Mouse (Mus musculus) lung, embryonic 16.5 days (tissue): Measurements from ENCODE around the gene Apobec3. TPM values are rescaled to one million over a fixed set of nuclear protein-coding genes. Genes with fewer than 3 reads are reported as not detected.
A peak's percentile ranks its signal among the peaks of the same experiment; 100 is the strongest.
"Not testable (repeated sequence)": the region's sequence is repeated elsewhere in the genome, so short reads cannot be mapped to it uniquely, and the experiment has no call there.

ENCODE experiments used
- ATAC-seq: fragments of 200-750 bp; cut with Nextera tagmentation; 2 replicates; pipeline ENCODE4 v1.8.0; 2017; ENCODE audit warnings: low read depth, mild to moderate bottlenecking, moderate library complexity
- H3K27ac ChIP-seq: fragments of 300-500 bp; sonication (generic); 2 replicates; pipeline ENCODE4 v1.5.1; 2014; ENCODE audit warnings: mild to moderate bottlenecking, control low read depth, low read length
- H3K27me3 ChIP-seq: fragments of 300-500 bp; sonication (generic); 2 replicates; pipeline ENCODE4 v1.6.1; 2014; ENCODE audit warnings: low read depth, low read length, mixed read lengths; ENCODE audit not compliant: control insufficient read depth, insufficient read depth
- H3K36me3 ChIP-seq: fragments of 300-500 bp; sonication (generic); 2 replicates; pipeline ENCODE4 v1.6.1; 2014; ENCODE audit warnings: low read length; ENCODE audit not compliant: control insufficient read depth, insufficient read depth
- H3K4me1 ChIP-seq: fragments of 300-500 bp; sonication (generic); replicated peaks from 2 replicates; pipeline ENCODE4 v1.6.1; 2014; ENCODE audit warnings: low read length, mixed read lengths; ENCODE audit not compliant: control insufficient read depth, insufficient read depth
- H3K4me2 ChIP-seq: fragments of 300-500 bp; sonication (generic); 2 replicates; pipeline ENCODE4 v1.6.1; 2014; ENCODE audit warnings: low read depth, low read length, control low read depth
- H3K4me3 ChIP-seq: fragments of 300-500 bp; sonication (generic); 2 replicates; pipeline ENCODE4 v1.5.1; 2014; ENCODE audit warnings: mild to moderate bottlenecking, low read length, control low read depth
- H3K9ac ChIP-seq: fragments of 300-500 bp; sonication (generic); 2 replicates; pipeline ENCODE4 v1.6.1; 2014; ENCODE audit warnings: low read length, control low read depth
- H3K9me3 ChIP-seq: fragments of 300-500 bp; sonication (generic); 2 replicates; pipeline ENCODE4 v1.6.1; 2016; ENCODE audit warnings: low read length; ENCODE audit not compliant: control insufficient read depth
- WGBS: fragments of 180-500 bp; shearing (Covaris S2); extraction: QIAGEN DNeasy Blood & Tissue Kit; methylation state at CpG from one replicate; pipeline ENCODE4 v1.1.7; 2014; 5-methylcytosine and 5-hydroxymethylcytosine counted together
- polyA plus RNA-seq: library from polyadenylated mRNA; unstranded; fragments of >200 nt; fragmentation: Nextera tagmentation; extraction: Ambion mirVana; gene quantifications from 2 replicates; pipeline ENCODE4 v1.2.1, GENCODE M21; 2015

The Apobec3 gene
- polyA plus RNA-seq, 1 experiment from 2014 or later: 43.2 TPM

DNA sequence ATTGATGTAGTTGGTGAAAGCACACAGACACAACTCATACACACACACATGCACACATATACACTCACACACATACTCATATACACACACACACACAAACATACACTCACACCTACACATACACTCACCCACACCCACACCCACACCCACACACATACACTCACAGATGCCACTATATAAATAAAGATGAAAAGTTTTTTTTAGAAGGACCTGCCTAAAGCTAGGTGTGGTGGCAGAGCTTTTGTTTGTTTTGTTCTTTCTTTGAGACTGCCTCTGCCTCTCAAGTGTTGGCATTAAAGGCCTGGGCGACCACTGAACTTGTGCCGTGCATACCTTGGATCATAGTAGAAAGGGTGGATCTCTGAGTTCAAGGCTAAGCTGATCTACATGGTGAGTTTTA is 9.9 kb downstream of the Apobec3 start:
- no peaks in the 10 kb centered on the region for H3K9me3 ChIP-seq
- H3K9ac ChIP-seq: no peak overlapping the region
- WGBS: 48% methylated on average over 2 of the region's 2 CpGs
- H3K27ac ChIP-seq: peak overlapping the region; percentile 34; the same call in 1 of the 2 replicates
- H3K4me3 ChIP-seq: no peak overlapping the region
- peak; percentile 65 for ATAC-seq
- H3K27me3 ChIP-seq: no peaks in the 10 kb centered on the region
- peaks cover 4% of the 10 kb centered on the region for H3K4me1 ChIP-seq
- H3K36me3 ChIP-seq: peaks cover 14% of the 10 kb centered on the region
- no peak overlapping the region for H3K4me2 ChIP-seq

- H3K9me3 ChIP-seq, H3K4me1 ChIP-seq, H3K27ac ChIP-seq, H3K9ac ChIP-seq, H3K4me3 ChIP-seq, H3K4me2 ChIP-seq, ATAC-seq, H3K27me3 ChIP-seq: not testable (repeated sequence)
- H3K36me3 ChIP-seq: peaks cover 11% of the 10 kb centered on the region
- WGBS: 94% methylated on average over 8 of the region's 8 CpGs
Measured at GRCm38 (mm10) chr15:79903081-79903480, 11.6 kb downstream of the Apobec3 start.

GRCm38 (mm10) chr15:79903963-79904362 is 12.5 kb downstream of the Apobec3 start:
- Histone ChIP-seq H3K27me3 (no peaks in the 10 kb centered on the region), H3K27ac (no peak overlapping the region), H3K4me2 (no peak overlapping the region), H3K36me3 (peaks cover 11% of the 10 kb centered on the region; the same call in 1 of the 2 replicates), H3K4me3 (no peak overlapping the region), H3K9me3 (no peaks in the 10 kb centered on the region), H3K4me1 (peaks cover 4% of the 10 kb centered on the region; the same call in 1 of the 2 replicates), H3K9ac (no peak overlapping the region)
- no peak for ATAC-seq

- ATAC-seq, H3K9ac ChIP-seq, H3K27ac ChIP-seq, H3K27me3 ChIP-seq, H3K4me2 ChIP-seq, H3K4me3 ChIP-seq, H3K4me1 ChIP-seq, H3K9me3 ChIP-seq: not testable (repeated sequence)
- H3K36me3 ChIP-seq: peaks cover 11% of the 10 kb centered on the region; the same call in 1 of the 2 replicates
- 79% methylated on average over 11 of the region's 11 CpGs for WGBS
Measured at GRCm38 (mm10) chr15:79904678-79905077, 13.2 kb downstream of the Apobec3 start.

GRCm38 (mm10) chr15:79905211-79905610 is 13.8 kb downstream of the Apobec3 start:
- 61% methylated on average over 12 of the region's 12 CpGs for WGBS
- no peak overlapping the region for H3K4me3 ChIP-seq

GRCm38 (mm10) chr15:79906855-79907254 is 15.4 kb downstream of the Apobec3 start:
- no peaks in the 10 kb centered on the region for H3K9me3 ChIP-seq

More at GRCm38 (mm10) chr15:79905211-79905610, 13.8 kb downstream of the Apobec3 start:
- Histone ChIP-seq H3K36me3 (peaks cover 11% of the 10 kb centered on the region; the same call in 1 of the 2 replicates), H3K9me3 (no peaks in the 10 kb centered on the region), H3K27me3 (no peaks in the 10 kb centered on the region), H3K9ac (no peak overlapping the region), H3K4me1 (peaks cover 4% of the 10 kb centered on the region; the same call in 1 of the 2 replicates), H3K4me2 (no peak overlapping the region), H3K27ac (no peak overlapping the region)
- no peak for ATAC-seq

GRCm38 (mm10) chr15:79909006-79909405 is 17.5 kb downstream of the Apobec3 start:
- not testable (repeated sequence) for H3K4me2 ChIP-seq, H3K27me3 ChIP-seq, H3K27ac ChIP-seq, ATAC-seq, H3K9ac ChIP-seq, H3K4me1 ChIP-seq, H3K9me3 ChIP-seq, H3K4me3 ChIP-seq
- peaks cover 11% of the 10 kb centered on the region; the same call in 1 of the 2 replicates for H3K36me3 ChIP-seq
- 80% methylated on average over 3 of the region's 3 CpGs for WGBS

More at GRCm38 (mm10) chr15:79906855-79907254, 15.4 kb downstream of the Apobec3 start:
- H3K4me1 ChIP-seq: peaks cover under 1% of the 10 kb centered on the region; the same call in 1 of the 2 replicates
- H3K27ac ChIP-seq: no peak overlapping the region
- 35% methylated on average over 14 of the region's 14 CpGs for WGBS
- no peaks in the 10 kb centered on the region for H3K27me3 ChIP-seq
- H3K4me2 ChIP-seq: no peak overlapping the region
- no peak overlapping the region for H3K9ac ChIP-seq
- H3K36me3 ChIP-seq: peaks cover 11% of the 10 kb centered on the region; the same call in 1 of the 2 replicates
- H3K4me3 ChIP-seq: no peak overlapping the region
- ATAC-seq: no peak

GRCm38 (mm10) chr15:79910812-79911211 is 19.4 kb downstream of the Apobec3 start:
- H3K27ac ChIP-seq: not testable (repeated sequence)
- 69% methylated on average over 1 of the region's 1 CpGs for WGBS

DNA sequence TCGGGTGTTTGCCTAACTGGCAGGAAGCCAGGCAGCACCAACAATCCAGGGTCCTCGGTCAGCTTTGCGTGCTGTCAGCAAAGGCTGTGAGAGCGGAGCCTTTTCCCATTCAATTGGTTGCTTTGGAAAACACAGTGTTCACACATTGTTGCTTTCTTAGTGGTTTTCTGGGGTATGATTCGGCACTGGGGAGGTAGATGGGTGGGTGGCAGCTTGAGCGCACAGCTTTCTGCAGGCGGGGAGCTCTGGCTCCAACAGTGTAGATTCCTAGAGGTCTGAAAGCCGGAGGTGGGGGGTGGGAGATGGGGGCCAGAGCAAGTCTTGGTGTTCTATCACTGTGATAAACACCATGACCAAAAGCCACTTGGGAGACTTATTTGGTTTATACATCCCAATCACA is 19.9 kb downstream of the Apobec3 start:
- 65% methylated on average over 8 of the region's 8 CpGs for WGBS
- H3K9me3 ChIP-seq: no peaks in the 10 kb centered on the region

More at GRCm38 (mm10) chr15:79910812-79911211, 19.4 kb downstream of the Apobec3 start:
- not testable (repeated sequence) for H3K4me2 ChIP-seq, H3K4me1 ChIP-seq, H3K4me3 ChIP-seq, H3K9me3 ChIP-seq, H3K9ac ChIP-seq, ATAC-seq, H3K36me3 ChIP-seq, H3K27me3 ChIP-seq

More for the DNA sequence above, 19.9 kb downstream of the Apobec3 start:
- no peak overlapping the region for H3K9ac ChIP-seq
- no peaks in the 10 kb centered on the region for H3K27me3 ChIP-seq
- no peak overlapping the region for H3K27ac ChIP-seq
- no peak for ATAC-seq
- H3K4me2 ChIP-seq: no peak overlapping the region
- no peak overlapping the region for H3K4me3 ChIP-seq
- H3K4me1 ChIP-seq: no peaks in the 10 kb centered on the region
- peaks cover 5% of the 10 kb centered on the region; the same call in 1 of the 2 replicates for H3K36me3 ChIP-seq
